Mouse (Mus musculus) heart, adult 2 months (tissue): ENCODE results near the gene Acot3.

ENCODE experiments used
- CTCF ChIP-seq: fragments of 200-600 bp; IDR thresholded peaks from 2 replicates; pipeline ENCODE4 v1.8.1; 2022; ENCODE audit warnings: antibody characterized with exemption, mild to moderate bottlenecking, moderate library complexity
- EP300 ChIP-seq: fragments of 200-500 bp; IDR thresholded peaks from 2 replicates; pipeline ENCODE4 v1.6.1; 2011; ENCODE audit warnings: low read depth, low read length, control low read depth; ENCODE audit not compliant: insufficient read depth
- POLR2A ChIP-seq: fragments of 200-500 bp; IDR thresholded peaks from 2 replicates; pipeline ENCODE4 v1.6.1; 2011; ENCODE audit warnings: mild to moderate bottlenecking, low read depth, low read length, control low read depth; ENCODE audit not compliant: insufficient read depth

DNA sequence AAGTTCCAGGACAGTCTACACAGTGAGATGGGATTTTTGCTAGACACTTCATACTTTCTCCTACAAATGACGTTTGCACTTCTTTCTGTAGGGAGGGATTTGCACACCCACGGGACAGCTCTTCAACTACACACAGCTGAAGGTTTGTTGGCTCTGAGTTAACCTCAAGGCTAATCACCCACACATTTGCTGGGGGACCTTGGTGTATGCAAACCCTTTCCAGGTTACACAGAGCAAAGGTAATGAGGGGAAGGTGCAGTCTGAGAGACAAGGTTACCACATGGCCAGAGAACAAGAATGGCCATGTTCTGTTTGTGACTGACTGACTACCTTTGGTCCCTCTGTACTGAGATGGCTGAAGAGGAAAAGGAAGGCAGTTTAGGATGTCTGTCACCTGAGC, 31.9 kb downstream of the Acot3 start:
- no peak for TF ChIP-seq CTCF
- no peak for TF ChIP-seq POLR2A
- TF ChIP-seq EP300 = no peak
